Mouse (Mus musculus) olfactory bulb, adult 2 months (tissue): ENCODE measurements around the gene BC004004.

Experiments
- CTCF ChIP-seq: fragments of 200-500 bp; IDR thresholded peaks from 2 replicates; pipeline ENCODE4 v1.5.1; 2012; ENCODE audit warnings: low read depth, mild to moderate bottlenecking, low read length, moderate library complexity; ENCODE audit not compliant: insufficient read depth
- POLR2A ChIP-seq: fragments of 200-500 bp; IDR thresholded peaks from 2 replicates; pipeline ENCODE4 v1.6.1; 2012; ENCODE audit warnings: mild to moderate bottlenecking, low read depth, low read length, moderate library complexity; ENCODE audit not compliant: insufficient read depth

- TF ChIP-seq POLR2A (no peak), CTCF (no peak)
Observed at GRCm38 (mm10) chr17:29245725-29246124, 22.9 kb upstream of the BC004004 start.
